Mouse (Mus musculus) forebrain, embryonic 14.5 days (tissue): Measurements from ENCODE around the gene Lrrc41. TPM values are rescaled to one million over a fixed set of nuclear protein-coding genes. Genes with fewer than 3 reads are reported as not detected.

Source experiments
- ATAC-seq: fragments of 200-750 bp; cut with Nextera tagmentation; 2 replicates; pipeline ENCODE4 v1.8.0; 2017; ENCODE audit warnings: mild to moderate bottlenecking, moderate library complexity
- DNase-seq: peaks from one replicate; pipeline ENCODE4 v3.0.0-alpha.2; 2015; ENCODE audit warnings: low spot score
- H3K27ac ChIP-seq: fragments of 300-500 bp; sonication (generic); 2 replicates; pipeline ENCODE4 v1.5.1; 2014; ENCODE audit warnings: low read depth, mild to moderate bottlenecking, control low read depth, low read length, moderate library complexity
- H3K27me3 ChIP-seq: fragments of 300-500 bp; sonication (generic); replicated peaks from 2 replicates; pipeline ENCODE4 v1.6.1; 2014; ENCODE audit warnings: low read length, control low read depth, mixed read lengths; ENCODE audit not compliant: control insufficient read depth, insufficient read depth
- H3K36me3 ChIP-seq: fragments of 300-500 bp; sonication (generic); 2 replicates; pipeline ENCODE4 v1.6.1; 2014; ENCODE audit warnings: low read length, control low read depth; ENCODE audit not compliant: control insufficient read depth, insufficient read depth
- H3K4me1 ChIP-seq: fragments of 300-500 bp; sonication (generic); 2 replicates; pipeline ENCODE4 v1.6.1; 2014; ENCODE audit warnings: antibody characterized with exemption, low read length, control low read depth; ENCODE audit not compliant: control insufficient read depth, insufficient read depth
- H3K4me2 ChIP-seq: fragments of 300-500 bp; sonication (generic); 2 replicates; pipeline ENCODE4 v1.6.1; 2014; ENCODE audit warnings: mild to moderate bottlenecking, control low read depth, low read length
- H3K4me3 ChIP-seq: fragments of 300-500 bp; sonication (generic); 2 replicates; pipeline ENCODE4 v1.5.1; 2014; ENCODE audit warnings: low read depth, low read length, control low read depth
- H3K9ac ChIP-seq: fragments of 300-500 bp; sonication (generic); 2 replicates; pipeline ENCODE4 v1.6.1; 2014; ENCODE audit warnings: mild to moderate bottlenecking, low read length, control low read depth, moderate library complexity
- H3K9me3 ChIP-seq: fragments of 300-500 bp; sonication (generic); replicated peaks from 2 replicates; pipeline ENCODE4 v1.6.1; 2016; ENCODE audit warnings: low read length, control low read depth, mixed read lengths; ENCODE audit not compliant: control insufficient read depth
- WGBS: fragments of 180-500 bp; shearing (Covaris S2); extraction: QIAGEN DNeasy Blood & Tissue Kit; methylation state at CpG from one replicate; pipeline ENCODE4 v1.1.7; 2014; 5-methylcytosine and 5-hydroxymethylcytosine counted together
- polyA plus RNA-seq: library from polyadenylated mRNA; unstranded; fragments of >200 nt; fragmentation: Nextera tagmentation; extraction: Ambion mirVana; gene quantifications from 2 replicates; pipeline ENCODE4 v1.2.1, GENCODE M21; 2014

The Lrrc41 gene
- polyA plus RNA-seq: 67.9 and 74.0 TPM in 2 replicates

- ATAC-seq (peak; percentile 94), DNase-seq (peak; percentile 98)
- Histone ChIP-seq H3K27ac (peak within 1 kb of the TSS; percentile 95), H3K9me3 (no peaks in the 10 kb centered on the region), H3K9ac (peak within 1 kb of the TSS; percentile 95), H3K27me3 (no peaks in the 10 kb centered on the region), H3K4me3 (peak within 1 kb of the TSS; percentile 93), H3K4me1 (peaks cover 23% of the 10 kb centered on the region), H3K4me2 (peak within 1 kb of the TSS; percentile 91), H3K36me3 (peaks cover 10% of the 10 kb centered on the region)
- under 1% methylated on average over 55 of the region's 55 CpGs for WGBS
These were observed at the start of gene Lrrc41, which contains the start of gene Uqcrh for GRCm38 (mm10) chr4:116074861-116075620. Lrrc41 (plus strand) TSS chr4:116075269. Uqcrh (minus strand) TSS chr4:116075071.

GRCm38 (mm10) chr4:116032906-116033305, 42.2 kb upstream of the Lrrc41 start:
- no peak for ATAC-seq
- Histone ChIP-seq H3K36me3 (peaks cover 25% of the 10 kb centered on the region), H3K9ac (no peak overlapping the region), H3K4me1 (no peaks in the 10 kb centered on the region), H3K27me3 (no peaks in the 10 kb centered on the region), H3K9me3 (no peaks in the 10 kb centered on the region), H3K4me2 (no peak overlapping the region), H3K27ac (no peak overlapping the region), H3K4me3 (no peak overlapping the region)
- 89% methylated on average over 9 of the region's 9 CpGs for WGBS
- DNase-seq: no peak

- Histone ChIP-seq H3K36me3 (peaks cover 26% of the 10 kb centered on the region), H3K4me2 (no peak overlapping the region), H3K9me3 (no peaks in the 10 kb centered on the region), H3K27me3 (no peaks in the 10 kb centered on the region), H3K9ac (no peak overlapping the region), H3K4me1 (no peaks in the 10 kb centered on the region), H3K4me3 (no peak overlapping the region), H3K27ac (no peak overlapping the region)
- DNase-seq: no peak
- WGBS: 86% methylated on average over 5 of the region's 5 CpGs
- ATAC-seq: no peak
These were observed 41.7 kb upstream of the Lrrc41 start for GRCm38 (mm10) chr4:116033374-116033773.

- no peak overlapping the region for H3K4me3 ChIP-seq
- ATAC-seq (no peak), DNase-seq (no peak)
- H3K27ac ChIP-seq: no peak overlapping the region
- WGBS: 86% methylated on average over 2 of the region's 2 CpGs
- peaks cover 17% of the 10 kb centered on the region for H3K36me3 ChIP-seq
- no peaks in the 10 kb centered on the region for H3K4me1 ChIP-seq
- no peak overlapping the region for H3K4me2 ChIP-seq
- no peaks in the 10 kb centered on the region for H3K27me3 ChIP-seq
- no peak overlapping the region for H3K9ac ChIP-seq
- H3K9me3 ChIP-seq: no peaks in the 10 kb centered on the region
These were observed 34.6 kb upstream of the Lrrc41 start for GRCm38 (mm10) chr4:116040466-116040865.

GRCm38 (mm10) chr4:116042186-116042585, 32.9 kb upstream of the Lrrc41 start:
- no peaks in the 10 kb centered on the region for H3K27me3 ChIP-seq
- 72% methylated on average over 3 of the region's 3 CpGs for WGBS
- H3K4me1 ChIP-seq: no peaks in the 10 kb centered on the region
- H3K4me3 ChIP-seq: no peak overlapping the region
- H3K9me3 ChIP-seq: no peaks in the 10 kb centered on the region
- DNase-seq (no peak), ATAC-seq (no peak)
- no peak overlapping the region for H3K27ac ChIP-seq
- peaks cover 15% of the 10 kb centered on the region for H3K36me3 ChIP-seq
- no peak overlapping the region for H3K4me2 ChIP-seq
- no peak overlapping the region for H3K9ac ChIP-seq

DNA sequence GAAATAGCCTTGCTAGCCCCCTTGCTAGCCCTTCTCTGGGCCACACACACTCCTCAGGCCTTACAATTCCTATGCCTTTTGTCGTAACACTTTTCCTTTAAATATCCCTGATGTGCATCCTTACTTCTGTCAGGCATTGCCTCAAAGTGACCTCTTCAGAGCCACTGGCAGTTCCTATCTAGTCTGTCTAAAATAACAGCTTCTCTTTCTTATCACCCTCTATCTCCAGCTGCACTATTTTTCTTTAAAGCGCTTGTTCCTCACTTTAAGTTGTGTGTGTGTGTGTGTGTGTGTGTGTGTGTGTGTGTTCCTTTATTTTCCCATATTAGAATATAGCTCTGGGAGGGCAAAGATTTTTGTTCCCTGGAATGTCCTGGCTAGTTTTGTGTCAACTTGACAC, 28.5 kb upstream of the Lrrc41 start:
- H3K4me2 ChIP-seq: no peak overlapping the region
- H3K27me3 ChIP-seq: no peaks in the 10 kb centered on the region
- no peaks in the 10 kb centered on the region for H3K9me3 ChIP-seq
- no peak overlapping the region for H3K4me3 ChIP-seq
- no peak for ATAC-seq
- H3K27ac ChIP-seq: no peak overlapping the region
- WGBS: 96% methylated on average over 2 of the region's 2 CpGs
- H3K36me3 ChIP-seq: peaks cover 9% of the 10 kb centered on the region; the same call in 1 of the 2 replicates
- no peak overlapping the region for H3K9ac ChIP-seq
- no peaks in the 10 kb centered on the region for H3K4me1 ChIP-seq
- DNase-seq: no peak

DNA sequence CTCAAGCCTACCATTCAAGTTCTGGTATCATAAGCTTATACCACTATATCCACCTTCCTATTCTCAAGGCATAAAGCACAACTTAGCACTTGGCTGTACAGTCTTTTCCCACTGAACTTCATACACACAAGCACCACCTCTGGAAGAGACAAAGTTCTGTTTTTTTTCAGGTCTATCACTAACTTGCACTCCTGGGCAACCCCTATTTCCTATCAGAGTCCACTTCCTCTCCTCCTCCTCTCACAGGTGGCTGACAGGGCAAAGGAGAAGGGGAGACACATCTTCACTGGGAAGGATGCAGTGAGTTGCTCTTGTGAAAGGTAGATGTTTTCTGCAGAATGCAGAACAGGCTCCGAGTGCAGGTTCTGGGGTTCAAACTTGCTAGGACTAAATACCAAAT, 27.4 kb upstream of the Lrrc41 start:
- Histone ChIP-seq H3K27me3 (no peaks in the 10 kb centered on the region), H3K27ac (no peak overlapping the region), H3K36me3 (peaks cover 6% of the 10 kb centered on the region; the same call in 1 of the 2 replicates), H3K4me1 (no peaks in the 10 kb centered on the region), H3K4me2 (no peak overlapping the region), H3K9ac (no peak overlapping the region), H3K9me3 (no peaks in the 10 kb centered on the region), H3K4me3 (no peak overlapping the region)
- DNase-seq (no peak), ATAC-seq (no peak)
- 97% methylated on average over 1 of the region's 1 CpGs for WGBS

GRCm38 (mm10) chr4:116048130-116048920, 26.7 kb upstream of the Lrrc41 start:
- H3K36me3 ChIP-seq: peaks cover 6% of the 10 kb centered on the region; the same call in 1 of the 2 replicates
- no peaks in the 10 kb centered on the region for H3K9me3 ChIP-seq
- ATAC-seq (no peak), DNase-seq (no peak)
- 79% methylated on average over 7 of the region's 7 CpGs for WGBS
- no peaks in the 10 kb centered on the region for H3K27me3 ChIP-seq
- H3K9ac ChIP-seq: no peak overlapping the region
- H3K4me3 ChIP-seq: no peak overlapping the region
- no peak overlapping the region for H3K27ac ChIP-seq
- no peak overlapping the region for H3K4me2 ChIP-seq
- H3K4me1 ChIP-seq: peaks cover 2% of the 10 kb centered on the region; the same call in 1 of the 2 replicates
